Mouse (Mus musculus): ENCODE results near the gene Nfkbib. TPM values are rescaled to one million over a fixed set of nuclear protein-coding genes. Genes with fewer than 3 reads are reported as not detected.

The Nfkbib gene
- polyA plus RNA-seq, 1 experiment from 2014 or later = 44.5 TPM

DNA sequence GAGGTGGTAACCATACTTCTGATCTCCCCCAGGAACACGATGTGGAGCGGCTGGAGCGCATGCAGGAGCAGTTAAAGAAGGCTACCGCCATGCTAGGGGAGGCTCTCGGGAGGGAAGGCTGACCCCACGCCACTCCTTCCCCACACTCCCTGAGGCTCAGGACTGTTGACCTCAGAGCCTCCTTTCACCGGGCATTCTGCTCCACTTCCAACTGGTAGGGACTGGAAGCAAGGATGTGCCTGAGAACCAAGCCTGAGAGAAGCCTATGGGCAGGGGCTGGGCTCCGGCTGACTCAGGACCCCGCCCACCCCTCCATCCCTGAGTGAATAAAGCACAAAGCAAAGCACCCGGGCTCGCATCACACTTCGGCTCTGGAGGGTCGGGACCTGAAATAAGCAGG lies 8.7 kb downstream of the Nfkbib start:
- Histone ChIP-seq H3K27ac (replicated peaks) (no peak overlapping the region), H3K9me3 (no peaks in the 10 kb centered on the region), H3K27me3 (peaks cover 23% of the 10 kb centered on the region), H3K36me3 (peaks cover 43% of the 10 kb centered on the region), H3K4me3 (no peak overlapping the region), H3K4me2 (replicated peaks) (no peak overlapping the region), H3K4me1 (peaks cover 7% of the 10 kb centered on the region), H3K9ac (replicated peaks) (no peak overlapping the region)
- WGBS = 83% methylated on average over 13 of the region's 13 CpGs
- no peak for ATAC-seq (ENCODE audit: low FRiP score, low read depth)

- Histone ChIP-seq H3K27me3 (peaks cover 23% of the 10 kb centered on the region), H3K4me2 (replicated peaks) (peak within 1 kb of the TSS; percentile 46), H3K4me3 (peak within 1 kb of the TSS; percentile 17; the same call in 1 of the 2 replicates), H3K9ac (replicated peaks) (0 out of 2 replicates have a peak within 1 kb of the TSS, but pooled peaks have one; percentile 31), H3K4me1 (peaks cover 7% of the 10 kb centered on the region), H3K9me3 (no peaks in the 10 kb centered on the region), H3K36me3 (peaks cover 46% of the 10 kb centered on the region), H3K27ac (replicated peaks) (no peak within 1 kb of the TSS)
- ATAC-seq (ENCODE audit: low FRiP score, low read depth) = 0 out of 2 replicates have a peak, but pooled peaks have one; percentile 4
- WGBS = 5% methylated on average over 13 of the region's 17 CpGs
Observed at GRCm38 (mm10) chr7:28756079-28756478, 11.2 kb downstream of the Nfkbib start, which contains the start of gene Ccer2. Gene Ccer2, plus strand, starts transcription at chr7:28756174.

DNA sequence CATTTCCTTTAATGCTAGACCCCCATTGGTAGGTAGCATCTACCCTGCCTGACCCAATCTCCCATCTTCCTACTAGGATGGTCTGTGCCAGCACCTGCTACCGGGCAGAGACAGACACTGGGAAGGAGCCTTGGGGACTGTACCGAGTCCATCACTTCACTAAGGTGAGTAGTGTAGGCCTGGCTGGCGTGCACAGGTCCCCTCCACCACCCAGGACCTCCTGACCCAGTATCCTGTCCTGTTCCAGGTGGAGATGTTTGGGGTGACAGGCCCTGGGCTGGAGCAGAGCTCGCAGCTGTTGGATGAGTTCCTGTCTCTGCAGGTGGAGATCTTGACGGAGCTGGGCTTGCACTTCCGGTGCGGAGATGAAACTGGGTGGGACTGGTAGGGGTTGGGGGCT lies 17.4 kb downstream of the Nfkbib start:
- no peaks in the 10 kb centered on the region; the same call in 1 of the 2 replicates for H3K27me3 ChIP-seq
- H3K9ac ChIP-seq (replicated peaks) = no peak overlapping the region
- no peaks in the 10 kb centered on the region for H3K4me1 ChIP-seq
- WGBS = 92% methylated on average over 7 of the region's 7 CpGs
- H3K4me3 ChIP-seq = no peak overlapping the region
- H3K36me3 ChIP-seq = peaks cover 49% of the 10 kb centered on the region
- no peak for ATAC-seq (ENCODE audit: low FRiP score, low read depth)
- H3K4me2 ChIP-seq (replicated peaks) = no peak overlapping the region
- no peaks in the 10 kb centered on the region for H3K9me3 ChIP-seq
- no peak overlapping the region for H3K27ac ChIP-seq (replicated peaks)

DNA sequence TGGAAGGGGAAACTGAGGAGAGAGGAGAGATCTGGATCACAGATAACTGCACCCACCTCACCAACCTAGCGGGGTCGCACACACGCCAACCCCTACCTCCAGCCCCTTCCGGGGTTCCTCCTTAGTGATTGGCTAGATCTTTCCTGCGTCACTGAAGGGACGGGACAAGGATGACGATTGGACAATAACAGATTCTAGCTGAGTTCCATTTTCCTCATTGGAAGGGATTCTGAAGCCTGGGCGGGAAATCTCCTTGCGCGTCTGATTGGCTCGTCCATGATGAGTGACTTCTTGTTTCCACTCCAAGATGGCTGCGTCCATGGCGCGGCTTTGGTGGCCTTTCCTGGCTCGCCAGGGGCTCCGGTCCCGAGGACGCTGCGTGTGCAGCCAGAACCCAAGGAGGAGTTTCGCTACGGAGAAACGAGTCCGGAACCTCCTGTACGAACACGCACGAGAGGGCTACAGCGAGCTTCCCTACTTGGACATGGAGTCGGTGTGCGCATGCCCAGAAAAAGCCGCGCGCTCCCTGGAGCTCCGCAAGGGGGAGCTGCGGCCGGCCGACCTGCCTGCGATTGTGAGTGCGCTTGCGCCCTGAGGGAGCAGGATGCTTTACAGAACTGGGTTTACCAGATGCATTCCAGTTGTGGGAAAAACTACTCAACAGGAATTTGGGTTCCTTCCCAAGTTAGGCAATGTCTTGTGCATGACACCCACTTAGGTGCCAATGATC lies 25.4 kb downstream of the Nfkbib start, which contains the start of the genes Mrps12 and Sars2:
Mrps12 (minus strand) TSS at position 112 of the 730 bp plus-strand sequence.
Sars2 (plus strand) TSS at position 284 of the 730 bp plus-strand sequence.
- peak within 1 kb of the TSS; percentile 78 for H3K4me3 ChIP-seq
- peak within 1 kb of the TSS; percentile 65 for H3K27ac ChIP-seq (replicated peaks)
- H3K9ac ChIP-seq (replicated peaks) = peak within 1 kb of the TSS; percentile 81
- H3K36me3 ChIP-seq = peaks cover 45% of the 10 kb centered on the region
- H3K27me3 ChIP-seq = no peaks in the 10 kb centered on the region
- no peaks in the 10 kb centered on the region for H3K9me3 ChIP-seq
- peaks cover 13% of the 10 kb centered on the region for H3K4me1 ChIP-seq
- WGBS = under 1% methylated on average over 39 of the region's 39 CpGs
- H3K4me2 ChIP-seq (replicated peaks) = peak within 1 kb of the TSS; percentile 83
- peak; percentile 99 for ATAC-seq (ENCODE audit: low FRiP score, low read depth)

GRCm38 (mm10) chr7:28741368-28741708 lies 26.0 kb downstream of the Nfkbib start:
- H3K4me2 ChIP-seq (replicated peaks) = peak overlapping the region; percentile 83
- H3K9ac ChIP-seq (replicated peaks) = peak overlapping the region; percentile 81
- WGBS = under 1% methylated on average over 13 of the region's 13 CpGs
- no peak for ATAC-seq (ENCODE audit: low FRiP score, low read depth)
- no peaks in the 10 kb centered on the region for H3K9me3 ChIP-seq
- H3K4me3 ChIP-seq = peak overlapping the region; percentile 78
- peaks cover 40% of the 10 kb centered on the region for H3K36me3 ChIP-seq
- 0 out of 2 replicates have a peak overlapping the region, but pooled peaks have one; percentile 46 for H3K27ac ChIP-seq (replicated peaks)
- H3K4me1 ChIP-seq = peaks cover 13% of the 10 kb centered on the region
- no peaks in the 10 kb centered on the region for H3K27me3 ChIP-seq

DNA sequence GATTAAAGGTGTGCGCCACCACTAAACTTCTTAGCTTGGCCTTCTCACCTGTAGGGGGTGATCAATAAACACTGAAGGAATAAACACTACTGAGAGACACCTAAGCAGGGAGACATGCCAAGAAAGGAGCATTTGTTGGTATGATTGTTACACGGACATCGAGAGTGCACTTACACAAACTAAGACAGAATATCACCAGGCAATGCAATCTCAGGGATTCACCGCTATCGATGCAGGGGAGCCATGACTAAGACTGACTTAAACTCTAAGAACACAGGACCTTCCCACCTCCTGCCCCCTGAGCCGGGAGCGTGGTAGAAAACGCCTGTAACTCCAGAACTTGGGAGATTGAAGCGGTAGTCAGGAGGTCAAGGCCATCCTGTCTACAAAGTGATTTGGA lies 26.4 kb downstream of the Nfkbib start:
- no peak for ATAC-seq (ENCODE audit: low FRiP score, low read depth)
- H3K9ac ChIP-seq (replicated peaks) = peak overlapping the region; percentile 81
- H3K36me3 ChIP-seq = peaks cover 36% of the 10 kb centered on the region
- no peaks in the 10 kb centered on the region for H3K27me3 ChIP-seq
- WGBS = 43% methylated on average over 9 of the region's 9 CpGs
- H3K27ac ChIP-seq (replicated peaks) = no peak overlapping the region
- H3K4me1 ChIP-seq = peaks cover 13% of the 10 kb centered on the region
- H3K4me2 ChIP-seq (replicated peaks) = peak overlapping the region; percentile 83
- H3K9me3 ChIP-seq = no peaks in the 10 kb centered on the region
- peak overlapping the region; percentile 78 for H3K4me3 ChIP-seq

DNA sequence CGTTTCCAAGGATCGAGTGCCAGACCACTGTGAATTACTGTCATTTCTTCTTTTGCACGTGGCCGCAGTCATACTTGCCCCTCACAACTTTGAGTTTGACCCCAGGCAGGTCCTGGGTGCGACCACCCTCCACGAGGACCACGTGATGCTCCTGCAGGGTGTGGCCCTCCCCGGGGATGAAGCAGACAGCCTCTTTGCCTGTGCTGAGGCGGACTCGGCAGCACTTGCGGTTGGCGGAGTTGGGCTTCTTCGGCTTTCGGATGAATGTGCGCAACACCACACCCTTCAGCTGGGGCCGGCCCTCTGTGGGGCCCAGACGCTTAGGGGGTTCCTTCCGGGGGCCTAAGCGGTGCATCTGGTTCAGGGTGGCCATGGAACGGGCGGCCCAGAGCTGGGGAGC lies 27.5 kb downstream of the Nfkbib start:
- WGBS = 94% methylated on average over 21 of the region's 21 CpGs
- Histone ChIP-seq H3K9me3 (no peaks in the 10 kb centered on the region), H3K36me3 (peaks cover 30% of the 10 kb centered on the region), H3K4me1 (peaks cover 13% of the 10 kb centered on the region), H3K27ac (replicated peaks) (no peak overlapping the region), H3K27me3 (no peaks in the 10 kb centered on the region), H3K9ac (replicated peaks) (no peak overlapping the region), H3K4me3 (no peak overlapping the region), H3K4me2 (replicated peaks) (no peak overlapping the region)
- ATAC-seq (ENCODE audit: low FRiP score, low read depth) = no peak

DNA sequence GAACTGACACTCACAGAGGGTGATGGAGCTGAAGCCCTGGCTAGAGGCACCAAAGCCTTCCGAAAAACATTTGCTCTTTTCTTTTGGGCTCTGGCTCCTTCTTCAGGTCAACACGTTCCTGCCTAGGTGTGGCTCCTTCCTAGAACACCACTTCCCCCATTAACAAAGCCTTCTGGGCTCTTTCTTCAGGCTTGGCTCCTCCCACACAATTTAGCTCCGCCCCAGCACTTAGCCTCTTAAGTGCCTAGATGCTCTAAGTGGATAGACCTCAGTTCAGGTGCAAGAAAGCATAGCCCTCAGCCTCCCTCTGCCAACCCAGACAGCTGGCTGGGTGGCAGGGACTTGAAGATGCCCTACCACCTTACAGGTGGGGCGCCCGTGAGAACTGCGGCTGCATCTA lies 31.6 kb downstream of the Nfkbib start:
- Histone ChIP-seq H3K36me3 (peaks cover 24% of the 10 kb centered on the region), H3K4me1 (peaks cover 11% of the 10 kb centered on the region; the same call in 1 of the 2 replicates), H3K9me3 (0 out of 2 replicates have a peak, but pooled peaks cover 5% of the 10 kb centered on the region), H3K27me3 (peaks cover 27% of the 10 kb centered on the region), H3K27ac (replicated peaks) (no peak overlapping the region), H3K4me2 (replicated peaks) (no peak overlapping the region), H3K4me3 (no peak overlapping the region), H3K9ac (replicated peaks) (no peak overlapping the region)
- ATAC-seq (ENCODE audit: low FRiP score, low read depth) = no peak
- 84% methylated on average over 6 of the region's 6 CpGs for WGBS

GRCm38 (mm10) chr7:28733211-28733610 lies 34.1 kb downstream of the Nfkbib start:
- Histone ChIP-seq H3K27me3 (peaks cover 27% of the 10 kb centered on the region), H3K4me1 (peaks cover 11% of the 10 kb centered on the region; the same call in 1 of the 2 replicates), H3K9me3 (0 out of 2 replicates have a peak, but pooled peaks cover 5% of the 10 kb centered on the region), H3K36me3 (peaks cover 9% of the 10 kb centered on the region), H3K4me2 (replicated peaks) (peak overlapping the region; percentile 71), H3K9ac (replicated peaks) (peak overlapping the region; percentile 49; the same call in 1 of the 2 replicates), H3K4me3 (peak overlapping the region; percentile 47), H3K27ac (replicated peaks) (no peak overlapping the region; the same call in 1 of the 2 replicates)
- WGBS = 7% methylated on average over 11 of the region's 11 CpGs
- ATAC-seq (ENCODE audit: low FRiP score, low read depth) = 0 out of 2 replicates have a peak, but pooled peaks have one; percentile 19

GRCm38 (mm10) chr7:28732341-28733142 lies 34.8 kb downstream of the Nfkbib start:
- WGBS = 2% methylated on average over 58 of the region's 58 CpGs
- Histone ChIP-seq H3K27ac (replicated peaks) (no peak overlapping the region; the same call in 1 of the 2 replicates), H3K36me3 (peaks cover 6% of the 10 kb centered on the region; the same call in 1 of the 2 replicates)

GRCm38 (mm10) chr7:28727649-28728340 lies 39.5 kb downstream of the Nfkbib start:
- peaks cover 17% of the 10 kb centered on the region for H3K27me3 ChIP-seq
- no peak overlapping the region for H3K4me2 ChIP-seq (replicated peaks)
- no peaks in the 10 kb centered on the region for H3K36me3 ChIP-seq
- H3K4me3 ChIP-seq = no peak overlapping the region
- H3K27ac ChIP-seq (replicated peaks) = no peak overlapping the region
- no peak for ATAC-seq (ENCODE audit: low FRiP score, low read depth)
- H3K9ac ChIP-seq (replicated peaks) = no peak overlapping the region
- 0 out of 2 replicates have a peak, but pooled peaks cover 5% of the 10 kb centered on the region for H3K9me3 ChIP-seq
- H3K4me1 ChIP-seq = peaks cover 13% of the 10 kb centered on the region; the same call in 1 of the 2 replicates
- 58% methylated on average over 10 of the region's 10 CpGs for whole genome bisulfite sequencing

More at GRCm38 (mm10) chr7:28732341-28733142, 34.8 kb downstream of the Nfkbib start:
- peak; percentile 84 for ATAC-seq (ENCODE audit: low FRiP score, low read depth)
- Histone ChIP-seq H3K4me3 (peak overlapping the region; percentile 47), H3K27me3 (peaks cover 27% of the 10 kb centered on the region), H3K4me2 (replicated peaks) (peak overlapping the region; percentile 71), H3K4me1 (peaks cover 12% of the 10 kb centered on the region; the same call in 1 of the 2 replicates), H3K9me3 (0 out of 2 replicates have a peak, but pooled peaks cover 5% of the 10 kb centered on the region), H3K9ac (replicated peaks) (peak overlapping the region; percentile 49; the same call in 1 of the 2 replicates)
